Mouse (Mus musculus) frontal cortex, adult 2 months (tissue): ENCODE results near the gene Hcst. TPM values are rescaled to one million over a fixed set of nuclear protein-coding genes. Genes with fewer than 3 reads are reported as not detected.
A peak's percentile ranks its signal among the peaks of the same experiment; 100 is the strongest.

Experiments
- DNase-seq, 2 experiments: peaks; one replicate each; pipeline ENCODE4 v3.0.0; 2022; ENCODE audit warnings: low spot score in 1 of 2; ENCODE audit errors: extremely low spot score in 1 of 2
- polyA plus RNA-seq: library from polyadenylated mRNA; depleted of rRNA; stranded (reverse); fragments of >200 nt; gene quantifications from 2 replicates; pipeline ENCODE4 v1.2.3, GENCODE M21; 2012

Hcst gene
- polyA plus RNA-seq, 1 experiment, result 1.5 TPM

DNA sequence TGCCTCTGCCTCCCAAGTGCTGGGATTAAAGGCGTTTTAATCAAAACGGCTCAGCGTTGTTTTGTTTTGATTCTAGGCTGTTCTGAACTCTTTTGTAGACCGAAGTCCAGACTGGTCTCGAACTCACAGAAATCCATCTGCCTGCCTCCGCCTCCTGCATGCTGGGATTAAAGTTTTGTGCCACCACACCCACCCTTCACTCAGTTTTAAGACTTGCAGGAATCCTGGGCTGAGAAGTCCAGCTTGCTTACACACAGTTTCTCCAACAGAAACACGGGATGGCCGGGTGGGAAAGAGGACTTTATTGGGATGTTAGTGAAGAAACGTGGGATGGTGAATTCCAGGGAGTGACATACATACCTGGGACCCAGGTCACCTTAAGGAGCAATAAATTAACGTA lies 15.0 kb upstream of the Hcst start:
- no peak for DNase-seq

DNA sequence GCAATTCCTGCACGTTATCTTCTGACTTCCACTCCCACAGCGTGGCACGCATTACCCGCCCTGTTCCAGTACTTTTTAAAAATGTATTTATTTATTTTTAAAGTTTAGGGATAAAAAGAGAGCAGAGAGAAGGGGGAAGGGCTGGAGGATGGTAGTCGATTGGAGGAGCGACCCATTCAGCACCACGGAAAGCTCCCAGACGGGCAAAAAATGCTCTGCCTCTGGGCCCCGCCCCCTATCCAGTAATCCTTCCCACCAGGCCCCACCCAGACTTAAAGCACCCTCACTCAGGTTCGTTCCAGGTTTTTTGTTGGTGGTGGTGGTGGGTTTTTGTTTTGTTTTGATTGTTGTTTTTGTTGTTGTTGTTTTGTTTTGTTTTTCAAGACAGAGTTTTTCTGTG lies 14.6 kb upstream of the Hcst start:
- no peak for DNase-seq

DNA sequence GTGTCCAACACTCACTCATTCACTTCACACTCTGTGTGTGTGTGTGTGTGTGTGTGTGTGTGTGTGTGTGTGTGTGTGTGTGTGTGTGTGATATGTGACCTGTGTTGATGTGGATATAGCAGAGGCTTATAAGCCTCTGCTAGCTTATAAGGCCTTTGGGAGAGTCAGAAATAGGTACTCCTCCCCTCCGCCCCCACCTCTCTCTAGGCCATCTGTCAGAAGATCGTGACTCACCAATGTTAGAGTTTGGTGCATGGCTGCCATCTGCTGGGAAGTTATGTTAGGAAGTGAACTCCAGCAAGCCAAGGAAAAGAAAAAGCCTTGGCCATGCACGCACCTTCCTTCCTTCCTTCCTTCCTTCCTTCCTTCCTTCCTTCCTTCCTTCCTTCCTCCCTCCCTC lies 12.1 kb upstream of the Hcst start:
- DNase-seq, result peak; percentile 82 to 95

DNA sequence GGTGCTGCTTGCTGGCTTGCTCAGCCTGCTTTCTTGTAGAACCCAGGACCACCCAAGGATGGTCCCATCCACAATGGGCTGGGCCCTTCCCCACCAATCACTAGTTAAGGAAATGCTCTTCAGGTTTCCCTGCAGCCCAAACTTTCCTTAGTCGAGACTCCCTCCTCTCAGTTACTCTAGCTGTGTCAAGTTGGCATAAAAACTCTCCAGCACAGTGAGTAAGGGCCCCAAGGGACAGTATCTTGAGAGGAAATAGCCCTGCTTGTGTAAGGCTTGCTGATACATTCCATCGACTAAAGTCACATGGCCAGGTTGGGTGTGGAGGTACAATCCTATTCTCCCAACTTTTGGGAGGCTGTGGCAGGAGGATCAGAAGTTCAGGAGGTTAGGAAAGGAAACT lies 10.5 kb upstream of the Hcst start:
- DNase-seq, result no peak

DNA sequence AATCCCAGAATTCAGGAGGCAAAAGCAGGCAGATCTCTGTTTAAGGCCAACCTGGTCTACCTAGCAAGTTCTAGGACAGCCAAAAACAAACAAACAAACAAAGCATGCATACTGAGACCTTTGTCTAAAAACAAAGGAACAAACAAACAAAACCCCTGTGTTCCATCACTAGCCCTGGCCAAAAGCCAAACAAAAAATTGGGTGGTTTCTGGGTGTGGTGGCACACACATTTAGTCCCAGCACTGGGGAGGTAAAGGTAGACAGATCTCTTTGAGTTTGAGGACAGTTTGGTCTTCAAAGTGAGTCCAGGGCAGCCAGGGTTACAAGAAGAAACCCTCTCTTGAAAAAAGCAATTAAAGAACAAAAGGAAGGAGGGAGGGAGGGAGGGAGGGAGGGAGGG lies 9.7 kb upstream of the Hcst start:
- DNase-seq, result no peak

DNA sequence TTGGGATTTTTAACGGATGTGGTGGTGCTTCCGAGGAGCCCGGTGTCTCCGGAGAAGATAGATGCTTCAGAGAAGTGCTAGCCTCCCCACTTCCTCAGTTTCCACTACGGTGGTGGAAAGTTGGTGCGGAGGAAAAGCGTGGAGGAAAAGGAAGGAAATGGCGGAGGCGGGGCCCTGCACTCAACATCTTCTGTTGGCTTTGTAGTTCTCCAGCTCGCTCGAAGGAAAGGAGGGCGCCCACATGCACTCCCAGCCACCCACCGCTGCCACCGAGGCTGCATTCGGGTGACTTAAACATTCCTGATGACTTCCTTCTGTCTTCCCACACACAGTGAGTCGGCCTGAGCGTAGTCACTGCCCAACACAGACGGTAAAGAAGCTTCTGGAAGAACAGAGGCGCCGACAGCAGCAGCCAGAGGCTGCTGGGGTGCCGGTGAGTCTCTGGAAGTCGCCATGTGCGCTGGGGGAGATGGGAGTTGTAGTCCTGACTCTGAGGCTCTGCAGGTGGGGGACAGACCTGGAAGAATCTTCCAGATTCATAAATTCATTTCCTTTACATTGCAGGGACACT lies 3.5 kb upstream of the Hcst start:
- peak in 1 of 2 experiments; percentile 77 for DNase-seq

DNA sequence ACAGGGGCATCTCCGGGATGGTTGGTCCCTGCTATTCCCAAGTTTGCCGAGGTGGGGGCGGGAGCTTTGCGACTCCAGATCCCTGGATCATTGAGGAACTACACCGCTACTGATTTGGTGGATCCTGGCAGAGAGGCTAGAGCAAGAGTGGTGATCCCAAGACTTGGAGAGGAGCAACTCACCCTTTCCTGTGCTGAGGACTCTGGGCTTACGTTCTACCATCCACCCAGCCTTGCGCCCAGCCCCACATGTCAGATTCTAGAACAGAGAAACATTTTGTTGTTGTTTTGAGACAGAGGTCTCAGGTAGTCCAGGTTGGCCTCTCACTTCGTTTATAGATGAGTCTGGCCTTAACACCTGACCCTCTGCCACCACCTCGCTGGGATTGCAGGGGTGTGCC lies 2.9 kb upstream of the Hcst start:
- no peak for DNase-seq

DNA sequence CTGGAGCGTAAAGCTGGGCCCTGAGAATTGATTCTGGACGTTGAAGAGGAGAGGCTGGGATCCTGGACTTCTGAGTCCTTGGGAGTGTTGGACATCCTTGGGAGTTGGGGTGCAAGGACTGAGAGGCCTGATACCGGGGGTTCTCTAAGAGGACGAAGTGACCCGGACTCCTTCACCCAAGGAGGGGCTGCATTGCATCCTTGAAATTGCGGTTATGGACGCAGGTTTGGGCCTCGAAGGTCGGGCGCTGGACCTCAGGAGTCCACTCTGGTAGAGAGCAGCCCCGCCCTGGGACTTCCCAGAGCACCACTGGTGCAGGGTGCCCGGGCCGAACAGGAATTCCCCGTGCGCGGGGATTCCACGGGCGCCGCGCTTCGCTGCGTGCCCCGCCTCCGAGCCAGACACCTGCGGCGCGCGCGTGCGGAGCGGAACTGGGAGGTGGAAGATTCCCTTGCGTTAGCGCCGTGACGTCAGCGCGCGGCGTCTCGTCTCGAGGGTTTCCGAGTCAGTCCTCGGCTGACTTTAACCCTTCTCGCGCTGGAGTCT lies 2.3 kb upstream of the Hcst start:
- peak; percentile 86 to 96 for DNase-seq

DNA sequence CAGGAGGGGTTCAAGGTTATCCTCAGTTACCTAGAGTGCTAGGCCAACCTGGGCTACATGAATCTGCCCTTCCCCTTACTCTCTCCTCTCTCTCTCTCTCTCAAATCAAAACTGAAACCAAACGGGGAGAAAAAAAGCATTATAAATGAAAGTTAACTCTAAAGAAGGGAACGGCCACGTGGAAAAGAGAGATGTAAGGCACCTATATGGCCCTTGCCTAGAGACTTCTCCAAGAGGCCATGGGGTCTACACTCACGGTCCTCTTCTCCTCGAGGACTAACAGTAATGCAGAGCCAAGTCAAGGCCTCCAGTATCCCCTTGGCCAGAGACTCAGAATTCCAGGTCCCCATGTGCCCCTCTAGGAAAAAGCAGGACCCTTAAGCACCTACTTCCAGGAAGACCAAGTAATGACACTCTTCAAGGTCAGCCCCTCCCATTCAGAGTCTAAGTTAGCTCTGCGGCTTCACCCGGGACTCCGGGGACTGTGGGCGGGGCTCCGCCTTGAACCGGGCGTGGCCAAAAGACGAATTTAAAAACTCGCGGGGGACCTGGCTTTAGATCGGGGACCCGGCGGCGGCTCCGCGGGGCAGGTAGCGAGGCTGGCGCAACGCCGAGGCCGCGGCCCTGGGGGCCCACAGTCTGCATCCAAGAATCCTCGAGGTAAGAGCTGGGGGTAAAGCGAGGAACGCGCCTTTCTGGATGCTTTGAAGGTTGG lies 1.7 kb upstream of the Hcst start, which contains the start of gene Nfkbid:
Gene Nfkbid, plus strand, starts transcription at position 558 of the 715 bp plus-strand sequence.
- peak in 1 of 2 experiments; percentile 75 for DNase-seq

DNA sequence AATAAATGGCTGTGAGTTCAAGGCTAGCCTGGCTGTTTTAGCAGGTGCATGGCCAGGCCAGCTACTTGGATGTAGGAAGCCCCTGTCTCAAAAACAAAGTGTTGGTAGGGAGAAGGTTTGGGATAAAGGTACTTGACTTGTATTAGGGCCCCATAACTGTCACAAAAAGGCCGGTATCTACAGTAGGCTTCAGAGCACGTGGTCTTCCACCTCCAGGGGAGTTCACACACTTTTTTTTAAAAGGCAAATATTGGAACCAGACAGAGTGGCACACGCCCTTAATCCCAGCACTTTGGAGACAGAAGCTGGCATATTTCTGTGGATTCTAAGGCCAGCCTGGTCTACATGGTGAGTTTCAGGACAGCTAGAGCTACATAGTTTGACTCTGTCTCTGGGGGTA lies 1.0 kb upstream of the Hcst start:
- DNase-seq, result no peak

DNA sequence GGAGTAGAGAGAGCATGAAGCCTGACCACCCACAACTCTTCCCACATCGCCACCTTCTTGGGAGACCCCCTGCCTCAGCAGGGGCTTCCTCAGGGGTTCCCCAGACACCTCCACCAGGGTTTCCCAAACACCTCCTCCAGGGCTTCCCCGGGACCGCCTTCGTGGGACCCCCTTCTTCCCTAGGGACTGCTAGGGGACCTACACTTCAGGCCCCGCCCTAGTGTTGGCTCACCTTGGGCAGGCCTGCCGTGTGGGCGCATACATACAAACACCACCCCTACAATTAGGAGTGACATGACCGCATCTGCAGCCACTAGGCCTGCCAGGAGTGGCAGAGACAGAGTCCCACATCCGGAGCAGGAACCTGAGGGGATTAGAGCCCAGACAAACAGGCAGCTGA lies 1.8 kb downstream of the Hcst start:
- DNase-seq, result no peak

DNA sequence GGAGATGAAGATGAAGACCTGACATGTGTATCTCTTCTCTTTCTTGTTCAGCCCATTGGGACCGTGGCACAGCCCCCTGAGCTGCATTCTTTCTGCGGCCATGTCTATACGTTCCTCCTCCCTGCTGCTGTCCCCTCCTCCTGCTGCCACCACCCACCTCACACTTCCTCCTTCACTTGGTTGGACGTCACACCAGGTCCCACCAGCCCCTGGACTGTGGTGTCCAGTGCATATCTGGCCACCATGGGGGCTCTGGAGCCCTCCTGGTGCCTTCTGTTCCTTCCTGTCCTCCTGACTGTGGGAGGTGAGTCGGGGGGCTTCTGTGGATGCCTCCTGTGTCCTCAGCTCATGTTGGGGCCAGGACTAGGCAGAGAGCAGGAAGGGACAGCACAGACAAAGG lies 6.1 kb downstream of the Hcst start, which contains the start of gene Tyrobp:
Gene Tyrobp, plus strand, starts transcription at position 165 of the 400 bp plus-strand sequence.
- no peak for DNase-seq

DNA sequence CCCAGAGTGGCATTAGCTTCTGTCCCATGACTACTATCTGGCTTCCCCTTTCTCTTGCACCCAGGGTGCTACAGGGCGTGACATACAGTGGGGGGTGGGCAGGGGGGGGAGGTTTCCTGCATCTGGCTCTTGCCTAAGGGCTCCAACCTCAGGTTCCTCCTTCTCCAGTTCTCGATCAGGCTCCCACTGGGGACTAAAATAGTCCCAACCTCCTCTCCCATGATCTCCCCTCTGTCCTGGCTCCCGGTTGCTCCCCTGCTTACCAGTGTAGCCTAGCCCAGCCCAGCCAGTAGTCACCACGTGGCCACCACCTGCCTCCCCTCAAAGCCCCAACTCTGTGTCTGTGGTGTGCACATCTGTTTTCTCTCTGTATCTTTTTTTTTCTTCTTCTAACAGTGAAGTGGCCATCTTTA lies 6.9 kb downstream of the Hcst start:
- DNase-seq, result no peak

DNA sequence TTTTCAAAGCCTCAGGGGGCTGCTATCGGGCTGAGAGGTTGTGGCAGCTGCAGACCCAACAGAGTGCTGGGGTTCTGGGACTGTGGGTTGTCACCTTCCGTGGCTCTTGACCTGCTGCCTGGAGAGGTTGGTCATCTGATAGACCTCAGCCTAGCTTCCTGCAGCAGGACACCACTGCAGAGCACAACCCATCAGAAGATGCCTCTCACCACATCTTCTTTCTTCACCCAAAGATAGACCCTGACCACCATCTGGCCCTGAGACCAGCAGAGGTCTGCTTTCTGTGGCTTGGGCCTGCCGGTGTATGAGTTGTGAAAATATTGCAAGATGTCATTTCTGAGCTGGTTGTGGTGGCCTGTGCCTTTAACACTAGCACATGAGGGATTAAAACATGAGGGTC lies 8.6 kb downstream of the Hcst start:
- DNase-seq, result no peak

DNA sequence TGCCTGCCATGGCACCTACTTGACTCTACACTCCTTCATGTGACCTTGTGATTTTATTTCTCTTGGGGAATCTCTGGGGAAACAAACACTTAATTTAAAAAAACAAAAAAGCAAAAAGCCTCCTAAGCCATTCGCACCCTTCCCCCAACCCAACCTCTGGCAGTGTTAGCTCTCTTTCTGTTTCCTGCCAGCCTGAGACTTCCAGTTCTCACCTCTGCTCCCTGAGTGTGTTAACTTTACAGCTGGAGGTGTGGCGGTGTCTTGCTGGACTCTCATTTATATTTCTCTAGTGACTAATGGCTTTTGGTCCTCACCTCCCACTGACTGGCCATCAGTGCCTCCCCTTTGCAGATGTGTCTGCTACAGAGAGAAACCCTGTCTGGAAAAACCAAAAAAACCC lies 9.9 kb downstream of the Hcst start:
- DNase-seq, result no peak

DNA sequence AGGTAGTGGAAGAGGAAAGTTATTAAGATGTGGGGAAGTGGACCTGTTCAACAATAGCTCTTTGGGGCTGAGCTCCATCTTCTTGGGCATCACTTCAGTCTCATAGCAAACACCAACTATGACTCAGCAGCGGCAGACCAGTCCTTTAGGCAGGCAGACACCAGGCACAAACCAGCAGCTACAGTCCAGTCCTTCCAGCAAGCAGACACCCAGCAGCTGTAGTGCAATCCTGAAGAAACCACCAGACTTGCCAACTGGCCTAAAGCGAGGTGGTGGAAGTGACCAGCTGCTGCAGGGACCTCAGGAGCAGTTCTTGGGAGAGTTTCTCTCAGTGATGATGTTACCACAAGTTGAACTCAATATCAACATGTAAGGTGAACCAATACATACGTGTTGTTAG lies 11.0 kb downstream of the Hcst start:
- no peak for DNase-seq

DNA sequence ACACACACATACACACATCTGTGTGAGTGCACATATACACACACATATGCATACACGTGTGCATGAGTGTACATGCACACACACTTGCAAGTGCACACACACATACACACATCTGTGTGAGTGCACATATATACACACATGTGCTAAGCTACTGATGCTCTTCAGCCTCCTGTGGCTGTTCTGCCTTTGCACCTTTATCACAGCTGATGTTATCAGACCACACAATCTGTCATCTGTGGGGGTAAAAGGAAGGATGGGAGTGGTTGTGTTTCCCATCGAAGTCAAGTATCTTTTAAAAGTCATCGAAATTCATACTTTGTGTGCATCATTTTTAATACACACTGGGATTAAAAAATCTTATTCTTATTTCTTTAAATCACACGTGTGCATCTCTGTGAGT lies 17.3 kb downstream of the Hcst start:
- no peak for DNase-seq

DNA sequence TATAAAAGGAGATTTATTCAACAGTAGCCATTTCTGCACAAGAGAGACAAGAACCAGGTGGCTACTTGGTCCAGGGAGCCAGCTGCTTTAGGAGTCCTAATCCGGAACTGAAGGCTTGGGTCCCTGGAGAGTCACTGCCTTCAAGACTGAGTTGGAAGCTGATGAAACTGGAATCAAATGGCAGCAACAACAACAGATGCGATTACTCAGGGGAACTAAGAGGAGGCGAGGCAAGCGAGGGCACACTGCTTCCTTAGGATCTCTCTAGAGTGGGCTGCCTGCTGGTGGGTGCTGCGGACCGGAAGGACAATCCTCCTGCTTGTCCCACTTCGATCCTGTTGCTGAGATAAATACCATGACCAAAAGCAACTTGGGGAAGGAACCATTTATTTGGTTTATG lies 20.0 kb downstream of the Hcst start:
- no peak for DNase-seq

DNA sequence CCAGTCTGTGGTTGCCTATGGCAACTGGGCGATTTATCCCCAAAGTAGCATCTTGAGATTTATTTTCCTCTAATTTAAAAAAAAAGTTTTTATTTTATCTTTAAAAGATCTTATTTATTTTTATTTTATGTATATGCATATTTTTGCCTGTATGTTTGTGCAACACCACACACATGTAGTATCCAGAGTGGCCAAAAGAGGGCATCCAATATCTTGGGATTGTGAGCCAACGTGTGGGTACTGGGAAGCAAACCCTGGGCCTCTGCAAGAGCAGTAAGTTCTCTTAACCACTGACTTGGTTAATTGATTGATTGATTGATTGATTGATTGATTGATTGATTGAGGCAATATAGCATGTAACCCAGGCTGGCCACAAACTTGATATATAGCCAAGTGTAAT lies 24.8 kb downstream of the Hcst start:
- peak in 1 of 2 experiments; percentile 27 for DNase-seq

DNA sequence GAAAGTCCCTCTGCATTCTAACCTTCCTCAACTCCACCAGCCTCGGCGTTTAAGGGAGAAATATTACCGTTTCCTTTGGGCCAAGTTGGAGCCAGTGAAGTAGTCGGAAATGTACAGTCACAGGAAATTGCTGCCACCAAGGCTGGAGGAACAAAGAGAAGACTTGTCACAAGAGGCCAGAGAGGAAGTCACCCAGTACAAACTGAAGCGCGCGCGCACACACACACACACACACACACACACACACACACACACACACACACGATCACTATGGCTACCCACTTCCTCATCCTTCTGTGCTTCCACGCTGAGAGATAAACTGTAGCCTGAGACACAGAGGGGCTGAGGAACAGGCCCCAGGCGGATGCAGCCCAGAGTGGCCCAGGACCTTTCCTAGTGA lies 25.3 kb downstream of the Hcst start:
- DNase-seq, result peak in 1 of 2 experiments; percentile 18

DNA sequence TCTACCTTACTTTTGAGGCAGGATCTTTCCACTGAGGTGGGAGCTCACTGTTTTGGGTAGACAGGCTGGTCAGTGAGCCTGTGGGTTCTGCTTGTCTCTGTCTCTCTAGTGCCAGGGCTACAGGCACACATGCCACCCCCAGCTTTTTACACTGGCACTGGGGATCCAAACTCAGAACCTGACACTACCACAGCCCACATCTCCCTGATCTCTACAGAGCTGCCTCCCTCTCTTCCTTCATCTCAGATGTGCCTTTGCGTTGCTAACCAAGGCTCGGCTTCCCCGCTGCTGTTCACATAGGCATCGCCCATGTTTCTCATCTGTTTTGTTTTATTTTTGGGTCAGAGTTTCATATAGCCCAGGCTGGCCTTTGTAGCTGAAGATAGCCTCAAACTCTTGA lies 26.0 kb downstream of the Hcst start:
- no peak for DNase-seq
